Mouse (Mus musculus) c-Kit-positive CD71-positive TER-119-positive erythroid progenitor cells, embryonic 14.5 days (primary cell): ENCODE results near the gene Zbtb48.
"Not testable (repeated sequence)": the region's sequence is repeated elsewhere in the genome, so short reads cannot be mapped to it uniquely, and the experiment has no call there.

Experiments
- DNase-seq: peaks from one replicate; pipeline ENCODE4 v3.0.0-alpha.2; 2013; ENCODE audit warnings: low spot score

Gene Zbtb48

GRCm38 (mm10) chr4:152027524-152027923, at the start of gene Zbtb48:
Gene Zbtb48 (minus strand): TSS chr4:152027671.
- DNase-seq = peak; percentile 96

- no peak for DNase-seq
Observed at GRCm38 (mm10) chr4:152077191-152077590, 49.7 kb upstream of the Zbtb48 start.

- DNase-seq = no peak
Observed at GRCm38 (mm10) chr4:152074548-152074947, 47.1 kb upstream of the Zbtb48 start.

- DNase-seq = no peak
Observed at GRCm38 (mm10) chr4:152073715-152074114, 46.2 kb upstream of the Zbtb48 start.

- no peak for DNase-seq
Observed at GRCm38 (mm10) chr4:152072655-152073054, 45.2 kb upstream of the Zbtb48 start.

- no peak for DNase-seq
Observed at GRCm38 (mm10) chr4:152072121-152072601, 44.7 kb upstream of the Zbtb48 start, which contains the start of gene Plekhg5. Gene Plekhg5 (plus strand): TSS chr4:152072498.

GRCm38 (mm10) chr4:152070494-152071396, 43.3 kb upstream of the Zbtb48 start:
- no peak for DNase-seq

GRCm38 (mm10) chr4:152069245-152069644, 41.8 kb upstream of the Zbtb48 start:
- DNase-seq = no peak

- no peak for DNase-seq
Observed at GRCm38 (mm10) chr4:152068166-152068724, 40.8 kb upstream of the Zbtb48 start.

GRCm38 (mm10) chr4:152067280-152067679, 39.8 kb upstream of the Zbtb48 start:
- DNase-seq = no peak

GRCm38 (mm10) chr4:152062390-152063110, 35.1 kb upstream of the Zbtb48 start:
- DNase-seq = no peak

GRCm38 (mm10) chr4:152044609-152045008, 17.1 kb upstream of the Zbtb48 start:
- DNase-seq = no peak

- DNase-seq = no peak
Observed at GRCm38 (mm10) chr4:152043171-152043570, 15.7 kb upstream of the Zbtb48 start.

GRCm38 (mm10) chr4:152041924-152042641, 14.6 kb upstream of the Zbtb48 start:
- no peak for DNase-seq

- no peak for DNase-seq
Observed at GRCm38 (mm10) chr4:152039831-152040310, 12.4 kb upstream of the Zbtb48 start.

GRCm38 (mm10) chr4:152038985-152039830, 11.7 kb upstream of the Zbtb48 start, which contains the start of gene Nol9:
Gene Nol9 (plus strand): TSS chr4:152039321.
- peak; percentile 84 for DNase-seq

GRCm38 (mm10) chr4:152038225-152038984, 10.9 kb upstream of the Zbtb48 start, which contains the start of gene Tas1r1:
Gene Tas1r1 (minus strand): TSS chr4:152038568.
- DNase-seq = no peak

- not testable (repeated sequence) for DNase-seq
Observed at GRCm38 (mm10) chr4:152036464-152036863, 9.0 kb upstream of the Zbtb48 start.

- no peak for DNase-seq
Observed at GRCm38 (mm10) chr4:152032922-152033321, 5.5 kb upstream of the Zbtb48 start.

GRCm38 (mm10) chr4:152029997-152030396, 2.5 kb upstream of the Zbtb48 start:
- DNase-seq = no peak
